Mouse (Mus musculus): ENCODE measurements around the gene Slc39a11. TPM values are rescaled to one million over a fixed set of nuclear protein-coding genes. Genes with fewer than 3 reads are reported as not detected.

Gene Slc39a11
- polyA plus RNA-seq, 1 experiment from 2014 or later: 38.5 TPM

GRCm38 (mm10) chr11:113475491-113475890 is 174.4 kb downstream of the Slc39a11 start:
- WGBS: 76% methylated on average over 5 of the region's 5 CpGs
- H3K9me3 ChIP-seq (replicated peaks; ENCODE audit: control insufficient read depth, low read length, poor library complexity, severe bottlenecking): no peaks in the 10 kb centered on the region
- H3K27me3 ChIP-seq (ENCODE audit: control insufficient read depth, insufficient read depth, low read depth, low read length): no peaks in the 10 kb centered on the region
- no peaks in the 10 kb centered on the region for H3K36me3 ChIP-seq (ENCODE audit: control insufficient read depth, insufficient read depth, low read length)
- peaks cover 19% of the 10 kb centered on the region for H3K4me1 ChIP-seq (ENCODE audit: control insufficient read depth, insufficient read depth, low read length)
- H3K27ac ChIP-seq (ENCODE audit: low read length): no peak overlapping the region
- H3K4me2 ChIP-seq (ENCODE audit: low read length): no peak overlapping the region
- H3K9ac ChIP-seq (ENCODE audit: low read depth, low read length): no peak overlapping the region
- no peak overlapping the region for H3K4me3 ChIP-seq (ENCODE audit: low read depth, low read length)
- ATAC-seq: no peak

GRCm38 (mm10) chr11:113473998-113474534 is 175.8 kb downstream of the Slc39a11 start:
- Histone ChIP-seq H3K4me1 (ENCODE audit: control insufficient read depth, insufficient read depth, low read length) (peaks cover 19% of the 10 kb centered on the region), H3K4me3 (ENCODE audit: low read depth, low read length) (no peak overlapping the region), H3K9ac (ENCODE audit: low read depth, low read length) (no peak overlapping the region), H3K27ac (ENCODE audit: low read length) (no peak overlapping the region), H3K27me3 (ENCODE audit: control insufficient read depth, insufficient read depth, low read depth, low read length) (no peaks in the 10 kb centered on the region), H3K36me3 (ENCODE audit: control insufficient read depth, insufficient read depth, low read length) (no peaks in the 10 kb centered on the region), H3K4me2 (ENCODE audit: low read length) (no peak overlapping the region), H3K9me3 (replicated peaks; ENCODE audit: control insufficient read depth, low read length, poor library complexity, severe bottlenecking) (no peaks in the 10 kb centered on the region)
- WGBS: 66% methylated on average over 7 of the region's 7 CpGs
- ATAC-seq: no peak

GRCm38 (mm10) chr11:113471936-113472335 is 177.9 kb downstream of the Slc39a11 start:
- no peaks in the 10 kb centered on the region for H3K27me3 ChIP-seq (ENCODE audit: control insufficient read depth, insufficient read depth, low read depth, low read length)
- no peak overlapping the region for H3K27ac ChIP-seq (ENCODE audit: low read length)
- H3K4me2 ChIP-seq (ENCODE audit: low read length): no peak overlapping the region
- H3K4me3 ChIP-seq (ENCODE audit: low read depth, low read length): no peak overlapping the region
- ATAC-seq: no peak
- no peaks in the 10 kb centered on the region for H3K9me3 ChIP-seq (replicated peaks; ENCODE audit: control insufficient read depth, low read length, poor library complexity, severe bottlenecking)
- 78% methylated on average over 9 of the region's 9 CpGs for WGBS
- H3K9ac ChIP-seq (ENCODE audit: low read depth, low read length): no peak overlapping the region
- H3K36me3 ChIP-seq (ENCODE audit: control insufficient read depth, insufficient read depth, low read length): no peaks in the 10 kb centered on the region
- peaks cover 25% of the 10 kb centered on the region for H3K4me1 ChIP-seq (ENCODE audit: control insufficient read depth, insufficient read depth, low read length)

- H3K36me3 ChIP-seq (ENCODE audit: control insufficient read depth, insufficient read depth, low read length): no peaks in the 10 kb centered on the region
- WGBS: 75% methylated on average over 17 of the region's 17 CpGs
- H3K27me3 ChIP-seq (ENCODE audit: control insufficient read depth, insufficient read depth, low read depth, low read length): no peaks in the 10 kb centered on the region
- H3K9ac ChIP-seq (ENCODE audit: low read depth, low read length): no peak overlapping the region
- no peaks in the 10 kb centered on the region for H3K9me3 ChIP-seq (replicated peaks; ENCODE audit: control insufficient read depth, low read length, poor library complexity, severe bottlenecking)
- no peak overlapping the region for H3K27ac ChIP-seq (ENCODE audit: low read length)
- H3K4me1 ChIP-seq (ENCODE audit: control insufficient read depth, insufficient read depth, low read length): peaks cover 25% of the 10 kb centered on the region
- no peak for ATAC-seq
- H3K4me3 ChIP-seq (ENCODE audit: low read depth, low read length): no peak overlapping the region
- H3K4me2 ChIP-seq (ENCODE audit: low read length): no peak overlapping the region
These were observed 179.7 kb downstream of the Slc39a11 start for GRCm38 (mm10) chr11:113469919-113470785.

- Histone ChIP-seq H3K36me3 (ENCODE audit: control insufficient read depth, insufficient read depth, low read length) (no peaks in the 10 kb centered on the region), H3K9ac (ENCODE audit: low read depth, low read length) (no peak overlapping the region), H3K4me3 (ENCODE audit: low read depth, low read length) (no peak overlapping the region), H3K27me3 (ENCODE audit: control insufficient read depth, insufficient read depth, low read depth, low read length) (no peaks in the 10 kb centered on the region), H3K4me1 (ENCODE audit: control insufficient read depth, insufficient read depth, low read length) (peaks cover 13% of the 10 kb centered on the region; the same call in 1 of the 2 replicates), H3K4me2 (ENCODE audit: low read length) (no peak overlapping the region), H3K9me3 (replicated peaks; ENCODE audit: control insufficient read depth, low read length, poor library complexity, severe bottlenecking) (no peaks in the 10 kb centered on the region), H3K27ac (ENCODE audit: low read length) (peak overlapping the region; percentile 40)
- ATAC-seq: no peak
- 19% methylated on average over 10 of the region's 10 CpGs for WGBS
These were observed 181.9 kb downstream of the Slc39a11 start for GRCm38 (mm10) chr11:113468016-113468415.

- Histone ChIP-seq H3K9me3 (replicated peaks; ENCODE audit: control insufficient read depth, low read length, poor library complexity, severe bottlenecking) (no peaks in the 10 kb centered on the region), H3K9ac (ENCODE audit: low read depth, low read length) (no peak overlapping the region), H3K4me3 (ENCODE audit: low read depth, low read length) (no peak overlapping the region), H3K27me3 (ENCODE audit: control insufficient read depth, insufficient read depth, low read depth, low read length) (no peaks in the 10 kb centered on the region), H3K36me3 (ENCODE audit: control insufficient read depth, insufficient read depth, low read length) (no peaks in the 10 kb centered on the region), H3K4me2 (ENCODE audit: low read length) (no peak overlapping the region), H3K27ac (ENCODE audit: low read length) (peak overlapping the region; percentile 40), H3K4me1 (ENCODE audit: control insufficient read depth, insufficient read depth, low read length) (peaks cover 13% of the 10 kb centered on the region; the same call in 1 of the 2 replicates)
- ATAC-seq: peak; percentile 36; the same call in 1 of the 2 replicates
- WGBS: 14% methylated on average over 12 of the region's 12 CpGs
These were observed 182.5 kb downstream of the Slc39a11 start for GRCm38 (mm10) chr11:113467313-113467811.

GRCm38 (mm10) chr11:113460118-113460517 is 189.8 kb downstream of the Slc39a11 start:
- Histone ChIP-seq H3K27ac (ENCODE audit: low read length) (no peak overlapping the region), H3K4me3 (ENCODE audit: low read depth, low read length) (no peak overlapping the region), H3K4me2 (ENCODE audit: low read length) (no peak overlapping the region), H3K4me1 (ENCODE audit: control insufficient read depth, insufficient read depth, low read length) (no peaks in the 10 kb centered on the region), H3K36me3 (ENCODE audit: control insufficient read depth, insufficient read depth, low read length) (no peaks in the 10 kb centered on the region), H3K9ac (ENCODE audit: low read depth, low read length) (no peak overlapping the region), H3K27me3 (ENCODE audit: control insufficient read depth, insufficient read depth, low read depth, low read length) (no peaks in the 10 kb centered on the region), H3K9me3 (replicated peaks; ENCODE audit: control insufficient read depth, low read length, poor library complexity, severe bottlenecking) (peaks cover 4% of the 10 kb centered on the region; the same call in 1 of the 2 replicates)
- 92% methylated on average over 2 of the region's 2 CpGs for whole genome bisulfite sequencing
- ATAC-seq: no peak

GRCm38 (mm10) chr11:113458582-113459210 is 191.2 kb downstream of the Slc39a11 start:
- 64% methylated on average over 15 of the region's 15 CpGs for WGBS
- peaks cover 4% of the 10 kb centered on the region; the same call in 1 of the 2 replicates for H3K9me3 ChIP-seq (replicated peaks; ENCODE audit: control insufficient read depth, low read length, poor library complexity, severe bottlenecking)
- H3K4me3 ChIP-seq (ENCODE audit: low read depth, low read length): no peak overlapping the region
- H3K27me3 ChIP-seq (ENCODE audit: control insufficient read depth, insufficient read depth, low read depth, low read length): no peaks in the 10 kb centered on the region
- H3K4me1 ChIP-seq (ENCODE audit: control insufficient read depth, insufficient read depth, low read length): no peaks in the 10 kb centered on the region; the same call in 1 of the 2 replicates
- H3K9ac ChIP-seq (ENCODE audit: low read depth, low read length): no peak overlapping the region
- no peak overlapping the region for H3K27ac ChIP-seq (ENCODE audit: low read length)
- H3K36me3 ChIP-seq (ENCODE audit: control insufficient read depth, insufficient read depth, low read length): no peaks in the 10 kb centered on the region
- no peak overlapping the region for H3K4me2 ChIP-seq (ENCODE audit: low read length)
- no peak for ATAC-seq

Measured in midbrain, embryonic 16.5 days (tissue).